Mouse (Mus musculus) E14TG2a.4 (cell line): ENCODE results near the gene Adm.

Experiments
- H3K27me3 ChIP-seq: 2 replicates; pipeline ENCODE4 v1.6.1; 2014; ENCODE audit warnings: low read length, control low read depth; ENCODE audit not compliant: insufficient read depth
- H3K36me3 ChIP-seq: 2 replicates; pipeline ENCODE4 v1.6.1; 2014; ENCODE audit warnings: low read length, control low read depth; ENCODE audit not compliant: insufficient read depth
- H3K4me1 ChIP-seq: replicated peaks from 2 replicates; pipeline ENCODE4 v1.6.1; 2014; ENCODE audit warnings: low read depth, low read length, control low read depth
- H3K4me3 ChIP-seq: replicated peaks from 2 replicates; pipeline ENCODE4 v1.5.1; 2014; ENCODE audit warnings: mild to moderate bottlenecking, low read length
- H3K9me3 ChIP-seq: 2 replicates; pipeline ENCODE4 v1.6.1; 2014; ENCODE audit warnings: low read length, control low read depth
- CTCF ChIP-seq: conservative IDR thresholded peaks from 2 replicates; pipeline ENCODE4 v1.5.1; 2014; ENCODE audit warnings: low read length
- NANOG ChIP-seq: IDR thresholded peaks from 2 replicates; pipeline ENCODE4 v1.6.1; 2014; ENCODE audit warnings: borderline replicate concordance, low read length, mixed read lengths
- POU5F1 ChIP-seq: IDR thresholded peaks from 2 replicates; pipeline ENCODE4 v1.6.1; 2014; ENCODE audit warnings: low read length, borderline replicate concordance

Adm gene

GRCm38 (mm10) chr7:110613381-110614132, 13.9 kb upstream of the Adm start:
- Histone ChIP-seq H3K36me3 (no peaks in the 10 kb centered on the region), H3K9me3 (no peaks in the 10 kb centered on the region), H3K4me1 (peaks cover 47% of the 10 kb centered on the region), H3K27me3 (peaks cover 3% of the 10 kb centered on the region; the same call in 1 of the 2 replicates), H3K4me3 (peak overlapping the region; percentile 85)
- TF ChIP-seq CTCF, result no peak
- no peak for TF ChIP-seq NANOG
- TF ChIP-seq POU5F1, result no peak

GRCm38 (mm10) chr7:110614133-110615063, 13.1 kb upstream of the Adm start, which contains the start of gene Sbf2:
Gene Sbf2 (minus strand): TSS chr7:110614922.
- H3K27me3 ChIP-seq, result peaks cover 3% of the 10 kb centered on the region; the same call in 1 of the 2 replicates
- peak within 1 kb of the TSS; percentile 85 for H3K4me3 ChIP-seq
- H3K36me3 ChIP-seq, result no peaks in the 10 kb centered on the region
- TF ChIP-seq NANOG (no peak), POU5F1 (no peak), CTCF (no peak)
- no peaks in the 10 kb centered on the region for H3K9me3 ChIP-seq
- H3K4me1 ChIP-seq, result peaks cover 45% of the 10 kb centered on the region

GRCm38 (mm10) chr7:110615151-110615631, 12.3 kb upstream of the Adm start:
- no peaks in the 10 kb centered on the region for H3K9me3 ChIP-seq
- H3K4me3 ChIP-seq, result peak overlapping the region; percentile 85
- TF ChIP-seq NANOG, result no peak
- no peak for TF ChIP-seq CTCF
- no peak for TF ChIP-seq POU5F1
- peaks cover 53% of the 10 kb centered on the region for H3K4me1 ChIP-seq
- H3K27me3 ChIP-seq, result peaks cover 3% of the 10 kb centered on the region; the same call in 1 of the 2 replicates
- H3K36me3 ChIP-seq, result no peaks in the 10 kb centered on the region

GRCm38 (mm10) chr7:110615792-110616191, 11.7 kb upstream of the Adm start:
- TF ChIP-seq CTCF (no peak), POU5F1 (no peak), NANOG (no peak)
- Histone ChIP-seq H3K4me1 (peaks cover 57% of the 10 kb centered on the region), H3K4me3 (peak overlapping the region; percentile 85), H3K27me3 (peaks cover 3% of the 10 kb centered on the region; the same call in 1 of the 2 replicates), H3K9me3 (no peaks in the 10 kb centered on the region), H3K36me3 (no peaks in the 10 kb centered on the region)

GRCm38 (mm10) chr7:110619086-110619611, 8.3 kb upstream of the Adm start:
- no peak overlapping the region for H3K4me3 ChIP-seq
- H3K27me3 ChIP-seq, result peaks cover 12% of the 10 kb centered on the region
- TF ChIP-seq CTCF (no peak), NANOG (no peak), POU5F1 (no peak)
- no peaks in the 10 kb centered on the region for H3K36me3 ChIP-seq
- peaks cover 37% of the 10 kb centered on the region for H3K4me1 ChIP-seq
- no peaks in the 10 kb centered on the region for H3K9me3 ChIP-seq

- TF ChIP-seq NANOG, result no peak
- TF ChIP-seq POU5F1, result no peak
- TF ChIP-seq CTCF, result no peak
- Histone ChIP-seq H3K36me3 (no peaks in the 10 kb centered on the region), H3K4me1 (peaks cover 58% of the 10 kb centered on the region)
These were observed 3.4 kb upstream of the Adm start for GRCm38 (mm10) chr7:110624067-110624466.

GRCm38 (mm10) chr7:110624961-110625360, 2.5 kb upstream of the Adm start:
- H3K4me1 ChIP-seq, result peaks cover 56% of the 10 kb centered on the region
- H3K4me3 ChIP-seq, result no peak overlapping the region
- no peaks in the 10 kb centered on the region for H3K36me3 ChIP-seq
- H3K9me3 ChIP-seq, result no peaks in the 10 kb centered on the region
- no peak for TF ChIP-seq POU5F1
- no peak for TF ChIP-seq NANOG
- TF ChIP-seq CTCF, result no peak
- H3K27me3 ChIP-seq, result peaks cover 66% of the 10 kb centered on the region

More at GRCm38 (mm10) chr7:110624067-110624466, 3.4 kb upstream of the Adm start:
- Histone ChIP-seq H3K9me3 (no peaks in the 10 kb centered on the region), H3K27me3 (peaks cover 57% of the 10 kb centered on the region), H3K4me3 (no peak overlapping the region)

- peaks cover 70% of the 10 kb centered on the region for H3K27me3 ChIP-seq
- H3K9me3 ChIP-seq, result no peaks in the 10 kb centered on the region
- H3K4me1 ChIP-seq, result peaks cover 52% of the 10 kb centered on the region
- no peaks in the 10 kb centered on the region for H3K36me3 ChIP-seq
- TF ChIP-seq POU5F1, result no peak
- no peak for TF ChIP-seq NANOG
- no peak for TF ChIP-seq CTCF
- peak overlapping the region; percentile 70 for H3K4me3 ChIP-seq
These were observed 2.0 kb upstream of the Adm start for GRCm38 (mm10) chr7:110625489-110625888.
